Mouse (Mus musculus) cerebellum, adult 2 months (tissue): Measurements from ENCODE around the gene Prr13.

ENCODE experiments used
- CTCF ChIP-seq: fragments of 200-500 bp; IDR thresholded peaks from 2 replicates; pipeline ENCODE4 v1.5.1; 2011; ENCODE audit warnings: low read depth, mild to moderate bottlenecking, control low read depth, low read length, moderate library complexity, borderline replicate concordance; ENCODE audit not compliant: insufficient read depth
- POLR2A ChIP-seq: fragments of 200-500 bp; IDR thresholded peaks from 2 replicates; pipeline ENCODE4 v1.6.1; 2011; ENCODE audit warnings: low read length, control low read depth, borderline replicate concordance; ENCODE audit not compliant: insufficient read depth

DNA sequence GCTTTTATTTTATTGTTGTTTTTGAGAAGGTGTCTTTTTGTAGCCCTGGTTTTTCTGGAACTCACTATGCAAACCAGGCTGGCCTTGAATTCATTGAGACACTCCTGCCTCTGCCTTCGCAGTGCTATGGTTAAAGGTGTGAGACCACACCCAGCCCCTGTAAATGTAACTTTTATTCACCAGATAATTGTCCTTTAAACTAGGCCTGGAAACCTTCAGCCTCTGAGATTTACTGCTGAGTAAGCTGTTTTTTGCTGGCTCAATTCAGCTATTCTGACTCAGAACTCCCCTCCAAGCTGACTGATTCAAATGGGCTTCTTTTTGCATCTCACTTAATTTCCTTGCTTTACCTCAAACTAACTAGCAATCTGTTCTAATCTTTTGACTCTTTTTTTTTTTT, 31.9 kb upstream of the Prr13 start:
- TF ChIP-seq CTCF, result no peak
- no peak for TF ChIP-seq POLR2A
